Mouse (Mus musculus): Measurements from ENCODE around the gene Ninj1. TPM values are rescaled to one million over a fixed set of nuclear protein-coding genes. Genes with fewer than 3 reads are reported as not detected.

Ninj1 gene
- polyA plus RNA-seq, 1 experiment from 2014 or later, result 122 TPM

DNA sequence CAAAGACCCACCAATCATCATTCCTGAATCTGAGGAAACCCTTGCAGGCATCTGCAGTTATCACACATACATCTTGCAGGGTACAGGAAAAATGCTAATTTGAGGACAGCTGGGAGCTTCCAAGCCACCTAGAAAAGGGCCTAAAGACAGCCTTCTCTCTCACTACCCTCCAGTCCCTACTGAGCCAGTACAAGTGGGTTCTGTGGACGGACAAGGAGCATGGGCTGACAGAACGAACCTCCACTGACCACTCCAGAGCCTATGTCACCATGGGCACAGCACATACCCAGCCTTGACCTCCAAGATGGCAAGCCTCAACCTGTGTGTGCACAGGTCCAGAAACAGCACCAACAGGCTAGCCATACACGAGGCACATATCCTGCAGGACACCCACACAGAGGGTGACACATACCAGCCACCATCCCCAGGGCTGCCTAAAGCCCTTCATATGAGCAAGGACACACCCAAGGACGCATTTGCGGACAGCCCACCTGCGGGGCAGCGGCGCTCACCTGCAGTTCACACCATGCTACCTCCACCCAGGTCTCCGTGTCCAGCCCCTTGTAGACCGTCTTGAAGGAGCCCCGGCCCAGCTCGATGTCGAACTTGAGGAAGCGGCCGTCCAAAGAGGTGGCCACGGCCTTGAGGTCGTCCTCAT is 41.1 kb upstream of the Ninj1 start:
- peaks cover 17% of the 10 kb centered on the region for H3K27me3 ChIP-seq (ENCODE audit: insufficient read depth, low read length)
- H3K36me3 ChIP-seq (ENCODE audit: insufficient read depth, low read length), result no peaks in the 10 kb centered on the region
- no peaks in the 10 kb centered on the region for H3K9me3 ChIP-seq (replicated peaks; ENCODE audit: low read length)
- peak overlapping the region; percentile 65; the same call in 1 of the 2 replicates for H3K9ac ChIP-seq (ENCODE audit: low read depth, low read length)
- DNase-seq (ENCODE audit: low spot score) (no peak), ATAC-seq (replicated peaks; ENCODE audit: low FRiP score, low read depth) (no peak)
- H3K27ac ChIP-seq, result no peak overlapping the region
- TF ChIP-seq CTCF (IDR thresholded peaks at IDR 0.05; ENCODE audit: low read depth), result no peak
- peak overlapping the region; percentile 64 for H3K4me3 ChIP-seq (replicated peaks; ENCODE audit: low read depth, low read length)
- WGBS, result 27% methylated on average over 17 of the region's 17 CpGs
- H3K4me1 ChIP-seq (replicated peaks; ENCODE audit: insufficient read depth, low read length), result peaks cover 12% of the 10 kb centered on the region; the same call in 1 of the 2 replicates
- peak overlapping the region; percentile 100 for H3K4me2 ChIP-seq (ENCODE audit: low read length)

DNA sequence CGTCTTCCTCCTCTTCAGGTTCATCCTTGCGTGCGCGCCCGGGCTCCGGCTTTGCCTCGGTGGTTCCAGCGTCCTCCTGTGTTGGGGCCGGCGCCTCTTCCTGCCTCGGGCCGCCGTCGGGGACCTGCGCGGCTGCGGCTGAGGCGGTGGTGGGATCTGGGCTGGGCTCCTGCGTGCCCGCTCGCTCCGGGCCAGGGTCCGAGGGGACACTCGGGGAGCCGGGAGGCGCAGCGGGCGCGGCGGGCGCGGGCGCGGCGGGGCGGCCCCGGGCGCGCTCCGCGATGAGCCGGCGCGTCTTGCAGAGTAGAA is 40.6 kb upstream of the Ninj1 start:
- DNase-seq (ENCODE audit: low spot score) (no peak), ATAC-seq (replicated peaks; ENCODE audit: low FRiP score, low read depth) (no peak)
- Histone ChIP-seq H3K4me3 (replicated peaks; ENCODE audit: low read depth, low read length) (peak overlapping the region; percentile 64), H3K27me3 (ENCODE audit: insufficient read depth, low read length) (peaks cover 17% of the 10 kb centered on the region), H3K9me3 (replicated peaks; ENCODE audit: low read length) (no peaks in the 10 kb centered on the region), H3K36me3 (ENCODE audit: insufficient read depth, low read length) (no peaks in the 10 kb centered on the region), H3K4me2 (ENCODE audit: low read length) (peak overlapping the region; percentile 100), H3K4me1 (replicated peaks; ENCODE audit: insufficient read depth, low read length) (peaks cover 12% of the 10 kb centered on the region; the same call in 1 of the 2 replicates), H3K27ac (no peak overlapping the region), H3K9ac (ENCODE audit: low read depth, low read length) (peak overlapping the region; percentile 65)
- no peak for TF ChIP-seq CTCF (IDR thresholded peaks at IDR 0.05; ENCODE audit: low read depth)
- WGBS, result 1% methylated on average over 44 of the region's 44 CpGs

DNA sequence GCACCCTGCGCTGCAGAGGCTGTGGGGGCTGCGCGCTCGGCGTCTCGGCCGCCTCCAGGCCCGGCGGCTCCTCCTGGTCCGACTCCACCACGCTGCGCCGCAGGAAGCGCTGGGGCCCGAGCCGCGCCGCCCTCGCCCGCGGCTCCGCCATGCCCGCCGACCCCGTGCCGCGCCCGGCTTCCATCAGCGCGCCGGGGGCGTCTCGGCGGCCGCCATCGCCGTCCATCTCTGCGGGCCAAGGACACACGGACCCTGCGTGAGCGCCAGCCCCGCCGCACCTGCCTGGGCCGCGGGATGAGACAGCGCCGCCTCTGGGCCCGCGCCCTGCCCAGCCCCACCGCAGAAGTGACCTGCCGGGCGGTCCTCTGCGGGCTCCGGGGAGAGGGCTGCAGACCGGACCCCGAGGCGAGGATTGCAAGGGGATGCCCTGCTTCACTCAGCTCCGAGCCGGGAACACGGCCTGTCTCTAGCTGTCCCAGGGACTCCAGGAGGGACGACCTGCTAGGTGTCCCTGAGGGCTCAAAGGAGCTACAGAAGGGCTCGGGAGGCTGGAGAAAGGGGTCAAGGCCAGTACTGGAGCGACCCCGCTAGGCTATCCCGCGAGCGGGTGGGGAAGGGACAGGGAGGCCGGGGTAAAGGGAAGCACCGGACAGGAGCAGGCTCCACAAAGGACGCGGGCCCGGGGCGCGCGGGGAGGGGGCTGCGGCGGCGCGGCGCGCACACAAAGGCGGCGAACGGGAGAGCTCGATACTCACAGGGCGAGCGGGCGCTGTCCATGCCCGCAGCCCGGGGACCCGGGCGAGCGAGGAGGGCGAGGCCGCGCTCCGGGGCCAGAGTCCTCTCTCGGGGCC is 40.1 kb upstream of the Ninj1 start:
- peak; percentile 71 for ATAC-seq (replicated peaks; ENCODE audit: low FRiP score, low read depth)
- DNase-seq (ENCODE audit: low spot score), result peak; percentile 46
- Histone ChIP-seq H3K9me3 (replicated peaks; ENCODE audit: low read length) (no peaks in the 10 kb centered on the region), H3K27ac (no peak overlapping the region), H3K4me1 (replicated peaks; ENCODE audit: insufficient read depth, low read length) (peaks cover 12% of the 10 kb centered on the region; the same call in 1 of the 2 replicates), H3K9ac (ENCODE audit: low read depth, low read length) (peak overlapping the region; percentile 65), H3K27me3 (ENCODE audit: insufficient read depth, low read length) (peaks cover 17% of the 10 kb centered on the region), H3K36me3 (ENCODE audit: insufficient read depth, low read length) (no peaks in the 10 kb centered on the region), H3K4me2 (ENCODE audit: low read length) (peak overlapping the region; percentile 100), H3K4me3 (replicated peaks; ENCODE audit: low read depth, low read length) (peak overlapping the region; percentile 64)
- no peak for TF ChIP-seq CTCF (IDR thresholded peaks at IDR 0.05; ENCODE audit: low read depth)
- WGBS, result under 1% methylated on average over 87 of the region's 98 CpGs

GRCm38 (mm10) chr13:49147858-49148226 is 39.4 kb upstream of the Ninj1 start, which contains the start of gene Wnk2:
Gene Wnk2, minus strand, starts transcription at chr13:49148014.
- H3K9me3 ChIP-seq (replicated peaks; ENCODE audit: low read length), result no peaks in the 10 kb centered on the region
- H3K4me3 ChIP-seq (replicated peaks; ENCODE audit: low read depth, low read length), result peak within 1 kb of the TSS; percentile 64
- H3K27me3 ChIP-seq (ENCODE audit: insufficient read depth, low read length), result peaks cover 17% of the 10 kb centered on the region
- TF ChIP-seq CTCF (IDR thresholded peaks at IDR 0.05; ENCODE audit: low read depth), result no peak
- peak within 1 kb of the TSS; percentile 65 for H3K9ac ChIP-seq (ENCODE audit: low read depth, low read length)
- peak; percentile 54 for DNase-seq (ENCODE audit: low spot score)
- peaks cover 12% of the 10 kb centered on the region; the same call in 1 of the 2 replicates for H3K4me1 ChIP-seq (replicated peaks; ENCODE audit: insufficient read depth, low read length)
- ATAC-seq (replicated peaks; ENCODE audit: low FRiP score, low read depth), result peak; percentile 67
- whole genome bisulfite sequencing, result under 1% methylated on average over 36 of the region's 43 CpGs
- H3K27ac ChIP-seq, result no peak within 1 kb of the TSS
- H3K36me3 ChIP-seq (ENCODE audit: insufficient read depth, low read length), result no peaks in the 10 kb centered on the region
- peak within 1 kb of the TSS; percentile 100 for H3K4me2 ChIP-seq (ENCODE audit: low read length)

- Histone ChIP-seq H3K9ac (ENCODE audit: low read depth, low read length) (no peak overlapping the region), H3K9me3 (replicated peaks; ENCODE audit: low read length) (no peaks in the 10 kb centered on the region), H3K36me3 (ENCODE audit: insufficient read depth, low read length) (no peaks in the 10 kb centered on the region), H3K27me3 (ENCODE audit: insufficient read depth, low read length) (peaks cover 17% of the 10 kb centered on the region), H3K4me1 (replicated peaks; ENCODE audit: insufficient read depth, low read length) (peaks cover 12% of the 10 kb centered on the region; the same call in 1 of the 2 replicates), H3K4me3 (replicated peaks; ENCODE audit: low read depth, low read length) (no peak overlapping the region), H3K4me2 (ENCODE audit: low read length) (no peak overlapping the region), H3K27ac (no peak overlapping the region)
- WGBS, result 66% methylated on average over 4 of the region's 4 CpGs
- no peak for TF ChIP-seq CTCF (IDR thresholded peaks at IDR 0.05; ENCODE audit: low read depth)
- ATAC-seq (replicated peaks; ENCODE audit: low FRiP score, low read depth) (no peak), DNase-seq (ENCODE audit: low spot score) (no peak)
Observed at GRCm38 (mm10) chr13:49148687-49149086, 38.6 kb upstream of the Ninj1 start.

DNA sequence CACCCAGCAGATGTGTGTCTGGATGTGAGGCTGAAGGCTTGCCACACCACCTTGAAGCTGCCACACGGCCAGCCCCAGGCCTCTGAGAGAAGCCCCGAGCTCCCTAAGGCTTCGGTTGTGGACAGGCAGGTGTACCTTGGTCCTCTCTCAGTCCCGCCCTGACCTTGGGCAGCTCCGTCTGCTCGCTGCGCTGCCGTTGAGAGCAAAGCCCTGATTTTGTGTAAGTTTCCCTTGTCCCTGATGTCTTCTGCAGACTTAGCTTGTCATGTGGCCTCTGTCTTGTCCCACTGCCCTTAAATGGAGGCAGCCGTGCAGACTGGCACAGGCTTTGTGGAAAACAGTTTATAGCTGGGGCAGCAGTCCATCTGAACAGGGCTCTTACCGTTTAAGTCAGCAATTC is 33.3 kb upstream of the Ninj1 start:
- Histone ChIP-seq H3K9ac (ENCODE audit: low read depth, low read length) (no peak overlapping the region), H3K27ac (no peak overlapping the region), H3K4me2 (ENCODE audit: low read length) (no peak overlapping the region), H3K36me3 (ENCODE audit: insufficient read depth, low read length) (no peaks in the 10 kb centered on the region), H3K4me3 (replicated peaks; ENCODE audit: low read depth, low read length) (no peak overlapping the region), H3K4me1 (replicated peaks; ENCODE audit: insufficient read depth, low read length) (no peaks in the 10 kb centered on the region; the same call in 1 of the 2 replicates), H3K27me3 (ENCODE audit: insufficient read depth, low read length) (no peaks in the 10 kb centered on the region), H3K9me3 (replicated peaks; ENCODE audit: low read length) (no peaks in the 10 kb centered on the region)
- TF ChIP-seq CTCF (IDR thresholded peaks at IDR 0.05; ENCODE audit: low read depth), result no peak
- DNase-seq (ENCODE audit: low spot score) (peak; percentile 11), ATAC-seq (replicated peaks; ENCODE audit: low FRiP score, low read depth) (no peak; the same call in 1 of the 2 replicates)
- WGBS, result 67% methylated on average over 10 of the region's 10 CpGs
